Mouse (Mus musculus) ES-E14 (cell line): ENCODE results near the gene Tanc2. TPM values are rescaled to one million over a fixed set of nuclear protein-coding genes. Genes with fewer than 3 reads are reported as not detected.

Experiments
- DNase-seq: peaks from one replicate; pipeline ENCODE4 v3.0.0-alpha.2; 2013; ENCODE audit warnings: low read depth, low spot score
- H3K27ac ChIP-seq: 2 replicates; pipeline ENCODE4 v1.5.1; 2012; ENCODE audit warnings: low read depth, mild to moderate bottlenecking, low read length, moderate library complexity, mixed read lengths; ENCODE audit not compliant: poor library complexity, insufficient read depth, severe bottlenecking
- H3K36me3 ChIP-seq: 2 replicates; pipeline ENCODE4 v1.6.1; 2012; ENCODE audit warnings: mild to moderate bottlenecking, low read length, moderate library complexity, mixed read lengths; ENCODE audit not compliant: control insufficient read depth, poor library complexity, insufficient read depth, severe bottlenecking
- H3K4me1 ChIP-seq, 2 experiments: fragments of 150-350 bp in 1 of 2; sonication (generic) in 1 of 2; 2 replicates each; pipeline ENCODE4 v1.6.1; 2012; ENCODE audit warnings: low read length in 2 of 2, mild to moderate bottlenecking in 1 of 2, mixed read lengths in 1 of 2; ENCODE audit not compliant: control insufficient read depth in 2 of 2, insufficient read depth in 2 of 2, poor library complexity in 1 of 2
- H3K4me3 ChIP-seq, 2 experiments: fragments of 150-350 bp in 1 of 2; sonication (generic) in 1 of 2; 2 replicates each; pipeline ENCODE4 v1.5.1; 2012; ENCODE audit warnings: low read length in 2 of 2, low read depth in 1 of 2, mild to moderate bottlenecking in 1 of 2, mixed read lengths in 1 of 2; ENCODE audit not compliant: insufficient read depth in 1 of 2, poor library complexity in 1 of 2, severe bottlenecking in 1 of 2
- H3K9ac ChIP-seq: 2 replicates; pipeline ENCODE4 v1.6.1; 2012; ENCODE audit warnings: low read depth, mild to moderate bottlenecking, low read length, mixed read lengths; ENCODE audit not compliant: poor library complexity, insufficient read depth, severe bottlenecking
- H3K9me3 ChIP-seq: fragments of 150-350 bp; sonication (generic); 2 replicates; pipeline ENCODE4 v1.6.1; 2012; ENCODE audit warnings: low read depth, mild to moderate bottlenecking, low read length; ENCODE audit not compliant: control insufficient read depth, insufficient read depth
- CHD2 ChIP-seq: IDR thresholded peaks from 2 replicates; pipeline ENCODE4 v1.6.1; 2014; ENCODE audit warnings: mild to moderate bottlenecking, low read depth, low read length, inconsistent platforms
- HCFC1 ChIP-seq: IDR thresholded peaks from 2 replicates; pipeline ENCODE4 v1.6.1; 2012; ENCODE audit warnings: low read length, inconsistent platforms, borderline replicate concordance; ENCODE audit not compliant: insufficient read depth
- MAFK ChIP-seq: IDR thresholded peaks from 2 replicates; pipeline ENCODE4 v1.6.1; 2014; ENCODE audit warnings: mild to moderate bottlenecking, low read depth, low read length, inconsistent platforms; ENCODE audit not compliant: insufficient read depth
- ZC3H11A ChIP-seq: IDR thresholded peaks from 2 replicates; pipeline ENCODE4 v1.6.1; 2012; ENCODE audit warnings: low read depth, mild to moderate bottlenecking, inconsistent platforms, low read length, borderline replicate concordance
- ZNF384 ChIP-seq: IDR thresholded peaks from 2 replicates; pipeline ENCODE4 v1.6.1; 2012; ENCODE audit warnings: low read depth, low read length, inconsistent platforms
- in situ Hi-C, 2 experiments: fragments of 600-800 bp; cut with MboI; formaldehyde crosslinking; loops; one replicate each; pipeline ENCODE4 v1.15.1; 2025; ENCODE audit warnings: low sequenced_read_pairs in 2 of 2, inconsistent platforms in 1 of 2; ENCODE audit not compliant: unreplicated experiment in 2 of 2
- total RNA-seq: library from RNA; depleted of rRNA; stranded (reverse); fragments of 300-350 nt; gene quantifications from 2 replicates; pipeline ENCODE4 v1.2.3, GENCODE M21; 2012

Tanc2 gene
- total RNA-seq, 1 experiment = 5.8 TPM

- TF ChIP-seq HCFC1 (no peak), ZC3H11A (peak; percentile 96), CHD2 (no peak), ZNF384 (no peak), MAFK (no peak)
- Histone ChIP-seq H3K27ac (no peak overlapping the region), H3K9ac (no peak overlapping the region), H3K4me3 (no peak overlapping the region), H3K9me3 (no peaks in the 10 kb centered on the region), H3K4me1 (no peaks in the 10 kb centered on the region), H3K36me3 (no peaks in the 10 kb centered on the region)
- DNase-seq = peak; percentile 72
- in situ Hi-C loops = loop anchor here (5.0 to 25.0 kb wide), 2 partner anchors 549 to 564 kb away; no protein-coding TSS in a partner anchor
Measured at GRCm38 (mm10) chr11:105911592-105912375, 322.0 kb downstream of the Tanc2 start.

GRCm38 (mm10) chr11:105913580-105913979, 323.8 kb downstream of the Tanc2 start:
- H3K9me3 ChIP-seq = no peaks in the 10 kb centered on the region
- H3K36me3 ChIP-seq = no peaks in the 10 kb centered on the region
- DNase-seq = no peak
- in situ Hi-C loops = loop anchor here (5.0 to 25.0 kb wide), 2 partner anchors 551 to 566 kb away; no protein-coding TSS in a partner anchor
- no peak overlapping the region for H3K4me3 ChIP-seq
- H3K4me1 ChIP-seq = no peaks in the 10 kb centered on the region
- TF ChIP-seq HCFC1 (no peak), ZNF384 (0 out of 2 replicates have a peak, but pooled peaks have one; percentile 44)
- H3K9ac ChIP-seq = no peak overlapping the region
- no peak overlapping the region for H3K27ac ChIP-seq

GRCm38 (mm10) chr11:105920098-105920785, 330.5 kb downstream of the Tanc2 start:
- Histone ChIP-seq H3K9me3 (no peaks in the 10 kb centered on the region), H3K27ac (no peak overlapping the region), H3K4me1 (no peaks in the 10 kb centered on the region), H3K4me3 (no peak overlapping the region), H3K9ac (no peak overlapping the region), H3K36me3 (no peaks in the 10 kb centered on the region)
- in situ Hi-C loops = loop anchor here in 1 of 2 experiments (25.0 kb wide), 1 partner anchor 558 kb away; no protein-coding TSS in a partner anchor
- TF ChIP-seq HCFC1 = no peak
- no peak for TF ChIP-seq CHD2
- no peak for TF ChIP-seq ZC3H11A
- no peak for TF ChIP-seq ZNF384
- TF ChIP-seq MAFK = no peak
- no peak for DNase-seq

- no peak for TF ChIP-seq HCFC1
- TF ChIP-seq CHD2 = no peak
- no peak for TF ChIP-seq ZNF384
- no peak for TF ChIP-seq MAFK
- TF ChIP-seq ZC3H11A = no peak
- Histone ChIP-seq H3K9me3 (no peaks in the 10 kb centered on the region), H3K36me3 (no peaks in the 10 kb centered on the region), H3K4me1 (no peaks in the 10 kb centered on the region), H3K9ac (no peak overlapping the region), H3K4me3 (no peak overlapping the region), H3K27ac (no peak overlapping the region)
- DNase-seq = no peak
- in situ Hi-C loops = loop anchor here in 1 of 2 experiments (25.0 kb wide), 1 partner anchor 559 kb away; no protein-coding TSS in a partner anchor
Measured at GRCm38 (mm10) chr11:105920836-105921235, 331.1 kb downstream of the Tanc2 start.
